Mouse (Mus musculus) megakaryocyte, embryonic 14.5 days (primary cell): ENCODE measurements around the gene Clspn.

ENCODE experiments used
- FLI1 ChIP-seq: IDR thresholded peaks from 2 replicates; pipeline ENCODE4 v1.6.1; 2012; ENCODE audit warnings: low read length, inconsistent platforms, mixed read lengths
- GATA1 ChIP-seq: IDR thresholded peaks from 3 replicates; pipeline ENCODE4 v1.6.1; 2012; ENCODE audit warnings: mixed read lengths, low read length, inconsistent platforms, borderline replicate concordance

- TF ChIP-seq GATA1 (no peak), FLI1 (no peak)
Measured at GRCm38 (mm10) chr4:126579077-126579476, 22.3 kb downstream of the Clspn start.
